Mouse (Mus musculus) ES-Bruce4 (cell line): Measurements from ENCODE around the gene Traf3ip2. TPM values are rescaled to one million over a fixed set of nuclear protein-coding genes. Genes with fewer than 3 reads are reported as not detected.

Experiments
- H3K27ac ChIP-seq: 2 replicates; pipeline ENCODE4 v1.5.1; 2012; ENCODE audit warnings: low read length, inconsistent platforms; ENCODE audit not compliant: insufficient read depth
- H3K27me3 ChIP-seq: 2 replicates; pipeline ENCODE4 v1.6.1; 2012; ENCODE audit warnings: mild to moderate bottlenecking, low read length, inconsistent platforms; ENCODE audit not compliant: control insufficient read depth, poor library complexity, insufficient read depth, severe bottlenecking
- H3K36me3 ChIP-seq: 2 replicates; pipeline ENCODE4 v1.6.1; 2012; ENCODE audit warnings: inconsistent platforms, mild to moderate bottlenecking, low read length, moderate library complexity; ENCODE audit not compliant: control insufficient read depth, poor library complexity, insufficient read depth, severe bottlenecking
- H3K4me1 ChIP-seq: one replicate; pipeline ENCODE4 v1.8.1; 2011; ENCODE audit warnings: low read length; ENCODE audit not compliant: control insufficient read depth, insufficient read depth
- H3K4me3 ChIP-seq: 2 replicates; pipeline ENCODE4 v1.5.1; 2011; ENCODE audit warnings: low read depth, mild to moderate bottlenecking, low read length
- H3K9ac ChIP-seq: 2 replicates; pipeline ENCODE4 v1.6.1; 2012; ENCODE audit warnings: low read depth, mild to moderate bottlenecking, inconsistent platforms; ENCODE audit not compliant: poor library complexity, severe bottlenecking
- H3K9me3 ChIP-seq: replicated peaks from 2 replicates; pipeline ENCODE4 v1.6.1; 2012; ENCODE audit warnings: mild to moderate bottlenecking, low read length, inconsistent platforms; ENCODE audit not compliant: control insufficient read depth, poor library complexity, insufficient read depth, severe bottlenecking
- CTCF ChIP-seq: IDR thresholded peaks from one replicate; pipeline ENCODE4 v1.8.1; 2011; ENCODE audit warnings: low read depth, low read length
- EP300 ChIP-seq: IDR thresholded peaks from 2 replicates; pipeline ENCODE4 v1.6.1; 2011; ENCODE audit warnings: low read depth, low read length; ENCODE audit not compliant: insufficient read depth
- POLR2A ChIP-seq: IDR thresholded peaks from one replicate; pipeline ENCODE4 v1.8.1; 2011; ENCODE audit warnings: low read length; ENCODE audit not compliant: insufficient read depth
- polyA plus RNA-seq: library from polyadenylated mRNA; stranded (reverse); fragments of >200 nt; gene quantifications from 2 replicates; pipeline ENCODE4 v1.2.4, GENCODE M21; 2011; ENCODE audit warnings: low read depth; ENCODE audit not compliant: missing spikeins, insufficient read depth, insufficient read length

The Traf3ip2 gene
- polyA plus RNA-seq, 1 experiment: 11.9 TPM

DNA sequence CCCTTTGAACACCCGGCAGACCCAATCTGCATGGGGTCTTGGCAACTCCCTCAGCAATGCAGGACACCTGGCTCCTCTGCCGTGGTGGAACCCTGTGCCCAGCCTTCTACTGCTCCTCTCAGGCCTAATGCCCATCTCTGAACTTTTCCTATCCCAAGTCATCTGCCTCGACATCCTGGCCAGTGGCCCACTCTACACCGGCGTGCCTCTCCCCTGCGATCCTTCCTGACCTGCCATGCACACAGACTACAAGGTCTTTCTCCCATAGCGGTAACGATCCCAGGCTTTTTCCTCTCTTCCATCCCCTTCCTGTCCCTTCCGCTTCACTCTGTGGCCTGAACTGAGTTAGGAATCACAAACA, 3.5 kb downstream of the Traf3ip2 start:
- Histone ChIP-seq H3K4me1 (no peaks in the 10 kb centered on the region), H3K27ac (no peak overlapping the region), H3K27me3 (no peaks in the 10 kb centered on the region), H3K9me3 (no peaks in the 10 kb centered on the region), H3K9ac (no peak overlapping the region), H3K4me3 (no peak overlapping the region), H3K36me3 (no peaks in the 10 kb centered on the region)
- no peak for TF ChIP-seq POLR2A
- no peak for TF ChIP-seq CTCF
- TF ChIP-seq EP300: no peak

DNA sequence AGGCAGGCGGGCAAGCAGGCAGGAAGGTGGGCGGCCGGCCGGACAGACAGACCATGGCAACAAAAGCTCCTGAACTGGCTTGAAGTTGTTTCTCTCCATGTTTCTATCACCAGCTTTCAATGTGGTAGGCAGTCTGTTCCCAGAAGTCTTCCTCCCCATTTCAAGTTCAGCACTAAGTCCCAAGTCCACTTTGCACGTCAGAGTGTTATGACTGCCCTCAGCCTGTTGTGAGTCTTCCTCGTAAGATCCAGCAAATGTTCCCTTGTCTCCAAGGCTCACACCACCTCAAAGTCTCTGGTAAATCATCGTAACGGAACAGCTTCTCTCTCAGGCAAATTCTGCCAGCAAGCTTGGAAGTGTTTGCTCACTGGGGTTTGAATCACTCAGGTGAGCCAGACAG, 3.9 kb downstream of the Traf3ip2 start:
- no peaks in the 10 kb centered on the region for H3K9me3 ChIP-seq
- H3K27me3 ChIP-seq: no peaks in the 10 kb centered on the region
- no peaks in the 10 kb centered on the region for H3K36me3 ChIP-seq
- TF ChIP-seq CTCF: no peak
- TF ChIP-seq POLR2A: no peak
- no peak overlapping the region for H3K4me3 ChIP-seq
- no peaks in the 10 kb centered on the region for H3K4me1 ChIP-seq
- no peak overlapping the region for H3K9ac ChIP-seq
- no peak overlapping the region for H3K27ac ChIP-seq

DNA sequence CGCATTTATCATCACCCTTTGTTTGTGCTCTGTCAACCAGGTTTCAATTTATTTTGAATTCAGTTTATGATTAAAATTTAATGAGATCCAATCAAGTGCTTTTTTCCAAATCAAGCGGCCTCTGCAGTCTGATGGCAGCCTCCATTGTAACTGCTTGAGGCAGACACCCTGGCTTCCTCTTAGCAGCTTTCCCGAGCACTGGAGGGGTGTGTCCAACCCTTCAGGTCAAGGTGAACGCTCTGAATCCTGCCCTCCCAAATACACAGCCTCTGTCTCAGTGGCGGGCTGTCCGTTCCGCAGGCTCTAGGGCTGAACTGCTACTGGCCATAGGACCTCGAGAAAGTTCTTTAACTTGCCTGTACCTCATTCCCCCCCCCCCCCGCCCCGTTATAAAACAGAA, 5.7 kb downstream of the Traf3ip2 start:
- no peaks in the 10 kb centered on the region for H3K9me3 ChIP-seq
- peak overlapping the region; percentile 73; the same call in 1 of the 2 replicates for H3K27ac ChIP-seq
- no peak overlapping the region for H3K9ac ChIP-seq
- H3K4me3 ChIP-seq: no peak overlapping the region
- H3K36me3 ChIP-seq: no peaks in the 10 kb centered on the region
- no peaks in the 10 kb centered on the region for H3K27me3 ChIP-seq
- TF ChIP-seq EP300: peak; percentile 66; the same call in 1 of the 2 replicates
- TF ChIP-seq POLR2A: no peak
- no peaks in the 10 kb centered on the region for H3K4me1 ChIP-seq

DNA sequence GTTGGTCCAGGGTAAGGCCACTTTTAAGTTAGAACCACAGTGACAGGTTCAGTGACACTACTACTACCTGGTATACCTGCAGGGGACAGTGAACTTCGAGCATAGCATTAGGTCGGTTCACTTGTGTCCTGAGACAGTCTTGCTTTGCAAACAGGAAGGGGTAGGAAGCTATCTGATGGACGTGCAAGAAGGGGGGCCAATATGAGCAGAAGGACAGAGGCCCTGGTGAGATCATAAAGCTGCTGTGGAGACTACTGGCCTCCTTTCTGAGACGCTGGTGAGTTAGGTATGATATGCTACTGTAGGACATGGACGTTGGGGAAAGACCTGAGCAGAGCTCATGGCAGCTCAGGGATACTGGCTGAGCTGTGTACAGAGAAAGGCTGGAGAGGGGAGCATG, 7.9 kb downstream of the Traf3ip2 start:
- Histone ChIP-seq H3K4me1 (no peaks in the 10 kb centered on the region), H3K36me3 (no peaks in the 10 kb centered on the region), H3K9me3 (no peaks in the 10 kb centered on the region), H3K27me3 (no peaks in the 10 kb centered on the region), H3K9ac (no peak overlapping the region), H3K27ac (no peak overlapping the region), H3K4me3 (no peak overlapping the region)
- TF ChIP-seq EP300 (no peak), CTCF (no peak), POLR2A (no peak)

DNA sequence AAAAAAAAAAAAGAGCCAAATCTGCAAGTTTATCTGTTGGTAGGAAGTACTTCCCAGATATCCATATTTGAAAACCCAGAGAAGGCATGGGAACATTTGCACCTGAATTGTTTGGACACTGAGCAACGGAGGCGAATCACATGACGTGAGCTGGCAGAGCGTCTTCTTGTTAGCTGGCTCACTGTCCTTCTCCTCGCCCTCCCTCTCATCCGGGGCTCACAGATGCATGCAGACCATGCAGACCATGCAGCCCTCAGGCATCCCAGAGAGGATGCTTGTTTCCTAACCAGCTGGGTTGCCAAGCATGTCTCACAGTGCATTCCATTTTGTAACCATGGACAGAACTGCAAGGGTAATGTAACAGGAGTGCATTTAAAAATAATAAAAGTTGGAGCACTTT, 11.1 kb downstream of the Traf3ip2 start:
- H3K36me3 ChIP-seq: peaks cover 2% of the 10 kb centered on the region; the same call in 1 of the 2 replicates
- no peaks in the 10 kb centered on the region for H3K9me3 ChIP-seq
- H3K9ac ChIP-seq: no peak overlapping the region
- no peak for TF ChIP-seq POLR2A
- no peak for TF ChIP-seq EP300
- TF ChIP-seq CTCF: no peak
- no peaks in the 10 kb centered on the region for H3K4me1 ChIP-seq
- no peaks in the 10 kb centered on the region for H3K27me3 ChIP-seq
- H3K27ac ChIP-seq: no peak overlapping the region
- H3K4me3 ChIP-seq: no peak overlapping the region

DNA sequence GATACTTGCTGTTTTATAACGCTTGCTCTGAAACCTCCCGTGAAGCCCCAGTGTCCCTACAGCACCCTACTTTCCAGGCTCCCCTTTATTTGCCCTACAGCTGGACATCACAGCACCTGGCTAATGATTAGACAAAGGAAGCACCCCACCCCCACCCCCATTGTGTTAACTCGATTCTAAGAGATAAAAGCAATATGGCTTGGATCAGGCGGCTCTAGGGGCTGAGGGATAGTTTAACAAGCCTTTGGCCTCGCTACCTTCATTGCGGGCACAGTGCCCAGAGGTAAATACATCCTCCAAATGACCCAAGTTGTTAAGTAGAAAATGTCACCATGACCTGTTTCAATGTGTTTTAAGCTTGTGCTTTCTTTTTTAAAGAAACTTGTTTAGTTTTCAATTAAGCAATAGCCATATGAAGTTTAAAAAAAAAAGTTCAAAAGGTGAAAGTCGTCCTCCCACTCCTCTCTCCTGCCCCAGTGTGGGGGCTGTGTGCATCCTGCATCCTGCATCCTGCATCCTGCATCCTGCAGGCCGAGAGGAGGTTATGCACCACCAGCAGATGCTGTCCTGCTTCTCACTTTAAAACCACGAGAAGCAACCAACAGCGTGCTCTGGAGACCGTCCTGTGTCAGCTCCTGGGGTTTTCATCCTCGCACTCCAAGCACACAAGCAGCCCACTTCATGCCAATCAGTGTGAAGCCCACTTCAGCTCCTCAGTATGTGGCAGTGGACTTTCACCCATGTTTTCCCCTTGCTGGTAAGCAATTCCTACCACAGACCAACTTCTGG, 12.3 kb downstream of the Traf3ip2 start:
- TF ChIP-seq CTCF: no peak
- TF ChIP-seq POLR2A: no peak
- no peak for TF ChIP-seq EP300
- H3K9ac ChIP-seq: no peak overlapping the region
- H3K4me1 ChIP-seq: no peaks in the 10 kb centered on the region
- peaks cover 2% of the 10 kb centered on the region; the same call in 1 of the 2 replicates for H3K36me3 ChIP-seq
- no peaks in the 10 kb centered on the region for H3K9me3 ChIP-seq
- no peaks in the 10 kb centered on the region for H3K27me3 ChIP-seq
- no peak overlapping the region for H3K4me3 ChIP-seq
- no peak overlapping the region for H3K27ac ChIP-seq
